Mouse (Mus musculus) gastrocnemius, postnatal 4 days (tissue): ENCODE data around the gene Rasa2. TPM values are rescaled to one million over a fixed set of nuclear protein-coding genes. Genes with fewer than 3 reads are reported as not detected.
"Not testable (repeated sequence)": the region's sequence is repeated elsewhere in the genome, so short reads cannot be mapped to it uniquely, and the experiment has no call there.

Experiments
- DNase-seq, 2 experiments: peaks; one replicate each; pipeline ENCODE4 v3.0.0; 2021 to 2022; ENCODE audit warnings: low spot score in 2 of 2, mixed read lengths in 2 of 2
- long read RNA-seq, 2 experiments: library from polyadenylated mRNA; stranded (forward); transcript quantifications; one replicate each; pipeline ENCODE4 v2.0.0; 2021
- total RNA-seq, 2 experiments: library from RNA; stranded (reverse); gene quantifications; 2 replicates each; pipeline ENCODE4 v1.2.3; 2021

Rasa2 gene
- 1 to 10 TPM; 9.7 to 9.8 TPM for total RNA-seq
- long read RNA-seq, experiment 1, full-length matches to known transcripts, result 2 of 4 reads
- long read RNA-seq, experiment 1, partial matches to known transcripts, result 1 of 4 reads
- long read RNA-seq, experiment 1, other reads (novel, unspliced or antisense), result 1 of 4 reads
- long read RNA-seq, experiment 2, full-length matches to known transcripts, result 1 of 3 reads
- long read RNA-seq, experiment 2, partial matches to known transcripts, result 0 of 3 reads
- long read RNA-seq, experiment 2, other reads (novel, unspliced or antisense), result 2 of 3 reads

- DNase-seq, result peak; percentile 87 to 93
Observed at GRCm38 (mm10) chr9:96631389-96632072, at the start of gene Rasa2. Gene Rasa2 (minus strand): TSS chr9:96631617.

- no peak for DNase-seq
Observed at GRCm38 (mm10) chr9:96678611-96679010, 47.2 kb upstream of the Rasa2 start.

GRCm38 (mm10) chr9:96677711-96678110 lies 46.3 kb upstream of the Rasa2 start:
- DNase-seq, result not testable (repeated sequence)

GRCm38 (mm10) chr9:96676671-96677070 lies 45.3 kb upstream of the Rasa2 start:
- no peak for DNase-seq

GRCm38 (mm10) chr9:96675763-96676640 lies 44.6 kb upstream of the Rasa2 start:
- no peak for DNase-seq

- DNase-seq, result no peak
Observed at GRCm38 (mm10) chr9:96675071-96675762, 43.8 kb upstream of the Rasa2 start.

GRCm38 (mm10) chr9:96674301-96674700 lies 42.9 kb upstream of the Rasa2 start:
- no peak for DNase-seq

- no peak for DNase-seq
Observed at GRCm38 (mm10) chr9:96672466-96672865, 41.0 kb upstream of the Rasa2 start.

GRCm38 (mm10) chr9:96671249-96671648 lies 39.8 kb upstream of the Rasa2 start:
- DNase-seq, result no peak

- peak; percentile 86 to 94 for DNase-seq
Observed at GRCm38 (mm10) chr9:96669877-96670276, 38.5 kb upstream of the Rasa2 start.

GRCm38 (mm10) chr9:96668628-96669027 lies 37.2 kb upstream of the Rasa2 start:
- DNase-seq, result peak; percentile 42 to 69

- DNase-seq, result no peak
Observed at GRCm38 (mm10) chr9:96660510-96661244, 29.3 kb upstream of the Rasa2 start.

GRCm38 (mm10) chr9:96659801-96660200 lies 28.4 kb upstream of the Rasa2 start:
- no peak for DNase-seq

- no peak for DNase-seq
Observed at GRCm38 (mm10) chr9:96653538-96653937, 22.1 kb upstream of the Rasa2 start.

- DNase-seq, result no peak
Observed at GRCm38 (mm10) chr9:96652763-96653162, 21.3 kb upstream of the Rasa2 start.

GRCm38 (mm10) chr9:96650807-96651206 lies 19.4 kb upstream of the Rasa2 start:
- no peak for DNase-seq

- DNase-seq, result no peak
Observed at GRCm38 (mm10) chr9:96649924-96650323, 18.5 kb upstream of the Rasa2 start.

GRCm38 (mm10) chr9:96649362-96649761 lies 17.9 kb upstream of the Rasa2 start:
- DNase-seq, result no peak

GRCm38 (mm10) chr9:96646668-96647295 lies 15.4 kb upstream of the Rasa2 start:
- no peak for DNase-seq

- DNase-seq, result no peak
Observed at GRCm38 (mm10) chr9:96644840-96645239, 13.4 kb upstream of the Rasa2 start.
